Mouse (Mus musculus) ES-E14 (cell line): ENCODE data around the gene Ip6k1. TPM values are rescaled to one million over a fixed set of nuclear protein-coding genes. Genes with fewer than 3 reads are reported as not detected.

Source experiments
- DNase-seq: peaks from one replicate; pipeline ENCODE4 v3.0.0-alpha.2; 2013; ENCODE audit warnings: low read depth, low spot score
- H3K27ac ChIP-seq: 2 replicates; pipeline ENCODE4 v1.5.1; 2012; ENCODE audit warnings: low read depth, mild to moderate bottlenecking, low read length, moderate library complexity, mixed read lengths; ENCODE audit not compliant: poor library complexity, insufficient read depth, severe bottlenecking
- H3K36me3 ChIP-seq: 2 replicates; pipeline ENCODE4 v1.6.1; 2012; ENCODE audit warnings: mild to moderate bottlenecking, low read length, moderate library complexity, mixed read lengths; ENCODE audit not compliant: control insufficient read depth, poor library complexity, insufficient read depth, severe bottlenecking
- H3K4me1 ChIP-seq, 2 experiments: fragments of 150-350 bp in 1 of 2; sonication (generic) in 1 of 2; 2 replicates each; pipeline ENCODE4 v1.6.1; 2012; ENCODE audit warnings: low read length in 2 of 2, mild to moderate bottlenecking in 1 of 2, mixed read lengths in 1 of 2; ENCODE audit not compliant: control insufficient read depth in 2 of 2, insufficient read depth in 2 of 2, poor library complexity in 1 of 2
- H3K4me3 ChIP-seq, 2 experiments: fragments of 150-350 bp in 1 of 2; sonication (generic) in 1 of 2; 2 replicates each; pipeline ENCODE4 v1.5.1; 2012; ENCODE audit warnings: low read length in 2 of 2, low read depth in 1 of 2, mild to moderate bottlenecking in 1 of 2, mixed read lengths in 1 of 2; ENCODE audit not compliant: insufficient read depth in 1 of 2, poor library complexity in 1 of 2, severe bottlenecking in 1 of 2
- H3K9ac ChIP-seq: 2 replicates; pipeline ENCODE4 v1.6.1; 2012; ENCODE audit warnings: low read depth, mild to moderate bottlenecking, low read length, mixed read lengths; ENCODE audit not compliant: poor library complexity, insufficient read depth, severe bottlenecking
- H3K9me3 ChIP-seq: fragments of 150-350 bp; sonication (generic); 2 replicates; pipeline ENCODE4 v1.6.1; 2012; ENCODE audit warnings: low read depth, mild to moderate bottlenecking, low read length; ENCODE audit not compliant: control insufficient read depth, insufficient read depth
- CHD2 ChIP-seq: IDR thresholded peaks from 2 replicates; pipeline ENCODE4 v1.6.1; 2014; ENCODE audit warnings: mild to moderate bottlenecking, low read depth, low read length, inconsistent platforms
- HCFC1 ChIP-seq: IDR thresholded peaks from 2 replicates; pipeline ENCODE4 v1.6.1; 2012; ENCODE audit warnings: low read length, inconsistent platforms, borderline replicate concordance; ENCODE audit not compliant: insufficient read depth
- MAFK ChIP-seq: IDR thresholded peaks from 2 replicates; pipeline ENCODE4 v1.6.1; 2014; ENCODE audit warnings: mild to moderate bottlenecking, low read depth, low read length, inconsistent platforms; ENCODE audit not compliant: insufficient read depth
- ZC3H11A ChIP-seq: IDR thresholded peaks from 2 replicates; pipeline ENCODE4 v1.6.1; 2012; ENCODE audit warnings: low read depth, mild to moderate bottlenecking, inconsistent platforms, low read length, borderline replicate concordance
- ZNF384 ChIP-seq: IDR thresholded peaks from 2 replicates; pipeline ENCODE4 v1.6.1; 2012; ENCODE audit warnings: low read depth, low read length, inconsistent platforms
- in situ Hi-C, 2 experiments: fragments of 600-800 bp; cut with MboI; formaldehyde crosslinking; loops; one replicate each; pipeline ENCODE4 v1.15.1; 2025; ENCODE audit warnings: low sequenced_read_pairs in 2 of 2, inconsistent platforms in 1 of 2; ENCODE audit not compliant: unreplicated experiment in 2 of 2
- total RNA-seq: library from RNA; depleted of rRNA; stranded (reverse); fragments of 300-350 nt; gene quantifications from 2 replicates; pipeline ENCODE4 v1.2.3, GENCODE M21; 2012

Gene Ip6k1
- total RNA-seq, 1 experiment: 41.0 TPM

DNA sequence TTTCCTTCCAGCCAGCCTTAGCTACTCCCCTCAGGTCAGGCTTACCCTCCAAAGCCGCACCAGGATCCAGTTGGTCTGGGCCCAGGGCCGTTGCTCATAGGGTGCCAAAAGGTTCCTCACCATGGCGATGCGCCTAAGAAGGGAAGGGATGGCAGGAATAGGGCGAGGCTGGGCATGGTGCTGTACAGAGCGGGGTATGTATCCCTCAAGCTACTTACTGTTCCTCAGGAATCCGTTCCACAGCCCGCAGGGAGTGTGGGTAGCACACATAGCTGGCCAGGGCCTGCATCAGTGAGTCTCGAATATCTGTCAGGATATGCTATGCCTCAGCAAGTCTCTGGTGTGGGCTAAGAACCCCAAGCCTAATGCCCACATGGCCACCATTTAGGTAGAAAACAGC is 56.0 kb downstream of the Ip6k1 start:
- Histone ChIP-seq H3K9me3 (no peaks in the 10 kb centered on the region), H3K27ac (no peak overlapping the region), H3K9ac (no peak overlapping the region), H3K4me3 (no peak overlapping the region), H3K36me3 (peaks cover 3% of the 10 kb centered on the region; the same call in 1 of the 2 replicates), H3K4me1 (peaks cover 0 to 10% of the 10 kb centered on the region in 2 experiments; a peak in 2 of 4 replicates)
- DNase-seq: no peak
- TF ChIP-seq ZC3H11A: no peak
- in situ Hi-C loops: no loop called here

DNA sequence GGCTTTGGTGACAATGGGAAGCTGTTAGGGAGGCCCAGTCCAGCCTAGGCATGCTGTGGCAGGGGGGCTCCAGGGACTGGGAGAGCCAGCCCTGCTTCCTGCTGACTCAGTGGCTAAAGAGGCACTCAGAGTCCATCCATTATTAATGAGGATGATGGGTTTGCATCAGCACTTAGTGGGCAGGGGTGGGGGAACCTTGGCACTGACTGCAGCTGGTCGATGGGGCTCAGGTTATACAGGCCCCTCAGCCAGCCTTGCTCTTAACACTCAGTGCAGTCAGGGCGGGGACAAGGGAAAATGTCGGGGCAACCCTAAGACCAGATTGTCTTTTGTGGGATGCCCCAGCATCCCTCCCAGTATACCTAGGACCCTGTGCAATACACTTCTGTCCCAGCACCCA is 59.8 kb downstream of the Ip6k1 start:
- TF ChIP-seq CHD2 (no peak), ZNF384 (no peak), MAFK (no peak), HCFC1 (no peak), ZC3H11A (no peak)
- Histone ChIP-seq H3K9ac (no peak overlapping the region), H3K36me3 (peaks cover 6% of the 10 kb centered on the region; the same call in 1 of the 2 replicates), H3K9me3 (no peaks in the 10 kb centered on the region), H3K27ac (no peak overlapping the region), H3K4me1 (no peaks in the 10 kb centered on the region), H3K4me3 (no peak overlapping the region)
- in situ Hi-C loops: no loop called here
- no peak for DNase-seq

DNA sequence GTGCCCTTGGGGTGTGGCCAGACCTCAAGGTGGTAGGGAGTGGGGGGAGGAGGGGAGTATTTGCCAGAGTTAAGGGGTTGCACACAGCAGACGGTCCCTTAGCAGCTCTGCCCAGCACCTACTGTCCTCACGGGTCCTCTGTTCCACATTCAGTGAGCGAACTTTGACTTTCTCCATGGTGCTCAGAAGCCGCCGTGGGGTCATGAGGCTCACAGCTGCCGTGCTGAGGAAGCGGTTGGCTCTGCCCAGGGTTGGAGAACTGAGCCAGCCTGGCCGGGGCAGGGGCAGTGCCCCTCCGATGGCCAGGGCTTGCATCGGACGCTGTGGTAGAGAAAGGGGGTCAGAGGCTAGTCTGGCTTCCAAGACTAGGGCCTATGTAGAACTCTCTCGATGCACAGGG is 61.1 kb downstream of the Ip6k1 start:
- in situ Hi-C loops: no loop called here
- H3K9me3 ChIP-seq: no peaks in the 10 kb centered on the region
- H3K4me3 ChIP-seq: no peak overlapping the region
- TF ChIP-seq ZC3H11A (no peak), ZNF384 (no peak), HCFC1 (no peak), CHD2 (no peak), MAFK (no peak)
- H3K4me1 ChIP-seq: no peaks in the 10 kb centered on the region
- no peak overlapping the region for H3K9ac ChIP-seq
- H3K36me3 ChIP-seq: peaks cover 4% of the 10 kb centered on the region; the same call in 1 of the 2 replicates
- no peak for DNase-seq
- no peak overlapping the region for H3K27ac ChIP-seq

DNA sequence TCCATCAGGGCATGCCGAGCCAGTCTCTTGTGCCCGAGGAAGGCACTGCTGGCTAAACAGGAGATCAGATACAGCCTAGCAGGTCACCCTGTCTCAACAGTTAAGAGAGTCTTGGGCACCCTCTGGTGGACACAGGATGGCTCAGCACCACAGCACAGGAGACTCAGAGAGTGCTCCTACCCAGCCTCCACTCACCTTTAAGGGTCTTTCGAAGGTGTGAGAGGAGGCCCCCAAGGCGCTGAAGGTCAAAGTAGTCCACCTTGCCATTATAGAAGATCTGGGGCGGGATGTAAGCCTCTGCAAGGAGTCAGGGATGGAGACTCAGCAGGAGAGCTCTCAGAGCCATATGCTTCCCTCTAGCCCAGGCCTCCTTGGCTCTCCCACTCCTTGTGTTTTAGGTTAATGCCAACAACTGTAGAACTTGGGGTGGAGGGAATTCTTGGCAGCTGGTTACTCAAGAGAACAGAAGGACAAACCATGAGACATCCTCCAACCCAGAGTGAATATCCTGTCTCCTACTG is 63.2 kb downstream of the Ip6k1 start:
- H3K4me3 ChIP-seq: no peak overlapping the region
- H3K9me3 ChIP-seq: no peaks in the 10 kb centered on the region
- no peak overlapping the region for H3K9ac ChIP-seq
- no peak for TF ChIP-seq MAFK
- no peak for TF ChIP-seq CHD2
- peak; percentile 47; the same call in 1 of the 2 replicates for TF ChIP-seq ZC3H11A
- TF ChIP-seq ZNF384: no peak
- no peak for TF ChIP-seq HCFC1
- in situ Hi-C loops: loop anchor here in 1 of 2 experiments (5.0 kb wide), 1 partner anchor 163 kb away; no protein-coding TSS in a partner anchor
- H3K4me1 ChIP-seq: no peaks in the 10 kb centered on the region
- DNase-seq: no peak
- no peak overlapping the region for H3K27ac ChIP-seq
- H3K36me3 ChIP-seq: peaks cover 8% of the 10 kb centered on the region; the same call in 1 of the 2 replicates

DNA sequence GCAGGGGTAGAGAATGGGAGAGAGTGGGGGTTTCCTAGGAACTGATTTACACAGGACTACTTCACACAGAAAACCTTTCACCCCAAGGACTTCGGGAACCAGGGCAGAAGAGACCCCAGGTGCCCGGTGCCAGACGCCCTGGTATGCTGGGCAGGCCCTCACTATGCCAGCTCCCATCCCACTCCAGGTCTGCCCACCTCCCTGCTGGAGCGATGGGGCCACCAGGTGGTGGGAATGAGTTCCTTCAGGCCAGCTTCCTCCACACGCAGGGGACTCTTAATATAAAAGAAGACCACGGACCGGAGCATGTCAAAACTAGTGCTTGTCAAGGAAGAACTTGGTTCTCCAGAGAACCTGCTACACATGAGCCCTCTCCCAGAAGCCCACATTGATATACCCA is 64.9 kb downstream of the Ip6k1 start:
- Histone ChIP-seq H3K4me1 (no peaks in the 10 kb centered on the region), H3K36me3 (peaks cover 13% of the 10 kb centered on the region; the same call in 1 of the 2 replicates), H3K27ac (no peak overlapping the region), H3K4me3 (no peak overlapping the region), H3K9me3 (no peaks in the 10 kb centered on the region), H3K9ac (no peak overlapping the region)
- TF ChIP-seq ZC3H11A (no peak), MAFK (no peak), CHD2 (no peak), HCFC1 (no peak), ZNF384 (no peak)
- in situ Hi-C loops: loop anchor here in 1 of 2 experiments (5.0 kb wide), 1 partner anchor 165 kb away; no protein-coding TSS in a partner anchor
- DNase-seq: no peak
